Mouse (Mus musculus) heart, postnatal 0 days (tissue): ENCODE measurements around the gene Dmrtb1.

Source experiments
- CTCF ChIP-seq: IDR thresholded peaks from 2 replicates; pipeline ENCODE4 v1.5.1; 2016; ENCODE audit warnings: antibody characterized with exemption, control low read depth, low read depth
- EP300 ChIP-seq: IDR thresholded peaks from 2 replicates; pipeline ENCODE4 v1.6.1; 2016; ENCODE audit warnings: antibody characterized with exemption, low read depth

DNA sequence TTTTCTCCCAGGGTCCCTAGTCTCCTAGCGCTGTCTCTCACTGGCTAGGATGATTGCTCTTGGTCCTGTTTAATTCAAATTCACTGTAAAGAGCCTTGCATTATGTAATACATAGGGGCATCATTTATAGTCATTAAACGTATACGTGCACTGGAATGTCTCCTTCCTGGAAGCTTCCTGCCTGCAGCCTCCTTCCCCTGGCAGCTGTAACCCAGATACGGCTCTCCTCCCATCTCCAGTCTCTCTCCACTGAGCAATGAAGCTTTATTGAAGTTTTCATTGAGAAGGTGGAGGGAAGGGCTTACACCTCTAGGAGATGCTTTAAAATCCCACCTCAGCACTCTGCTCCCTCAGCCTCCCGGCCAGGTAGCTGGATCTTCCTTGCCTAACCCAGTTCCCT lies 9.8 kb upstream of the Dmrtb1 start:
- TF ChIP-seq CTCF (no peak), EP300 (no peak)
